ENCODE assay signal across 34 mouse cellular contexts in the genomic region with DNA sequence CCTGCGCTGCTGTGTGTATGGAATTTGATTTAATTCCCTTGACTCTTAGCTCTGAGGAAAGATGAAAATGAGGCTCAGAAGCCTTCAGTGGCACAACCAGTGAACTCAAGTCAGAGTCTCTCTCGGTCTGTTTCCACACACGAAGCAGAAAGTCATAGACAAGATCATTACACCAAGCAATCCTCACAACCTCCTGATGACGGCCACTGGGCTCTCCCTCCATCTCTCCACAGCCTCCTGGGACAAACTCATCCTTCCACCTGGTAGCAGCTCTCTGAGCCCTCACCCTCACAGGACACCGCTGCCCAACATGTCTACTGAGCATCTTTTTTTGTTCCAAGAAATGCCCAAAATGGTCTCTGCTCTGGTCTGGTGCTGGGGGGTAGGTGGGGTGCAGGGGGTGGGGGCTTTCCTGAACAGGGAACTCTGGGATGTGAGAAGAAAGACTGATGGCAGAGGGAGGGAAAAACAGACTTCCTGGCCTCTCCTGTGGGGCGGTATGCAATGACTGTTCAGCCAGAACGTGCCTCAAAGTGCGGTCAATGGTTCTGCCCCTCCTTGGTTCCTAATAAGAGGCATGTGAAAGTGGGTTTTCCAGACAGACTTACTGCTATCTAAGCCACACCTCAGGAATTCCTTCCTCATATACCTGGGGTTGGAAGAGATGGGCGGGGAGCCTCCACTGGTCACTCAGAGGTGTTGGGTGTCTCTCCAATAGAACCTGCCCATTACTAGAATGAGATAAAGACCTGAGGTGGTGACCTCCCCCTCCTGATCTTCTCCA. TPM values are rescaled to one million over a fixed set of nuclear protein-coding genes. Genes with fewer than 3 reads are reported as not detected.
DNase-seq lines count a peak whose midpoint lies in the region; ATAC-seq and TF ChIP-seq lines count a peak whose summit lies in the region.
"Had no signal": no experiment of that assay in that cellular context is flagged by ENCODE, and none has a peak within 500 bp of the region (broad histone marks: within the 10 kb centered on the region; RNA-seq: fewer than 3 reads in every experiment).

No protein-coding gene starts in this region.

- WGBS in intestine, embryonic 16.5 days, result 80% methylated on average over 9 of the region's 9 CpGs
- WGBS in intestine, embryonic 15.5 days, result 80% methylated on average over 9 of the region's 9 CpGs
- WGBS in spleen, adult 2 months, result 73% methylated on average over 9 of the region's 9 CpGs
- 87% methylated on average over 9 of the region's 9 CpGs for WGBS in stomach, postnatal 0 days

- no peak overlapping the region for H3K4me3 ChIP-seq in intestine, embryonic 16.5 days (ENCODE audit: low read length)
- no peak overlapping the region for H3K4me3 ChIP-seq in intestine, embryonic 15.5 days (replicated peaks)
- peak overlapping the region; percentile 21; the same call in 1 of the 2 replicates for H3K4me3 ChIP-seq in spleen, adult 2 months (ENCODE audit: extremely low read depth, insufficient read depth, insufficient read length)
- peak overlapping the region; percentile 93; the same call in 1 of the 2 replicates for H3K4me3 ChIP-seq in cortical plate, adult 2 months (ENCODE audit: insufficient read depth, low read length)
- H3K4me3 ChIP-seq in stomach, postnatal 0 days (ENCODE audit: low read depth, low read length), result no peak overlapping the region
- H3K4me3 ChIP-seq: erythroblast, embryonic 14.5 days; kidney, embryonic 15.5 days; liver, embryonic 13.5 days; midbrain, embryonic 13.5 days had no signal

- ATAC-seq in intestine, embryonic 16.5 days, result 0 out of 2 replicates have a peak, but pooled peaks have one; percentile 5
- no peak for ATAC-seq in intestine, embryonic 15.5 days
- no peak for ATAC-seq in stomach, postnatal 0 days (ENCODE audit: low FRiP score, low TSS enrichment)
- ATAC-seq in megakaryocyte-erythroid progenitor cell, adult 5-6 weeks (replicated peaks; ENCODE audit: low FRiP score, low TSS enrichment, poor library complexity, severe bottlenecking), result no peak
- ATAC-seq: midbrain, embryonic 13.5 days had no signal

- DNase-seq in spleen, adult 2 months (ENCODE audit: low read depth in 1 of 2, low spot score in 2 of 2), result no peak
- no peak for DNase-seq in spleen, postnatal 14 days (ENCODE audit: low spot score in 2 of 2)
- no peak for DNase-seq in stomach, postnatal 0 days (ENCODE audit: low spot score)
- DNase-seq: adrenal gland, adult 8-10 months; B cell, adult 2 months; cerebellum, adult 11-12 months; cerebellum, postnatal 10 days; gastrocnemius, postnatal 25 days; heart, adult 18-20 months; heart, postnatal 4 days; layer of hippocampus, postnatal 36 days; left cerebral cortex, postnatal 4 days; liver, embryonic 13.5 days; lung, adult 18-20 months; lung, postnatal 14 days; thymus, adult 18-20 months; thymus, postnatal 36 days had no signal

- H3K9me3 ChIP-seq in intestine, embryonic 16.5 days (ENCODE audit: control insufficient read depth, low read length), result no peaks in the 10 kb centered on the region
- no peaks in the 10 kb centered on the region for H3K9me3 ChIP-seq in intestine, embryonic 15.5 days
- H3K9me3 ChIP-seq in stomach, postnatal 0 days (ENCODE audit: control insufficient read depth, low read length), result no peaks in the 10 kb centered on the region
- H3K9me3 ChIP-seq: G1E; kidney, embryonic 15.5 days; liver, embryonic 13.5 days; midbrain, embryonic 13.5 days had no signal

- H3K4me1 ChIP-seq in intestine, embryonic 16.5 days (ENCODE audit: control insufficient read depth, insufficient read depth, low read length), result peaks cover 49% of the 10 kb centered on the region
- peaks cover 36% of the 10 kb centered on the region for H3K4me1 ChIP-seq in intestine, embryonic 15.5 days (replicated peaks)
- H3K4me1 ChIP-seq in spleen, adult 2 months (ENCODE audit: control insufficient read depth, insufficient read depth, insufficient read length), result peaks cover 35% of the 10 kb centered on the region; the same call in 1 of the 2 replicates
- H3K4me1 ChIP-seq in cortical plate, adult 2 months (ENCODE audit: control insufficient read depth, insufficient read depth, low read length), result peaks cover 4% of the 10 kb centered on the region
- peaks cover 12% of the 10 kb centered on the region for H3K4me1 ChIP-seq in stomach, postnatal 0 days (replicated peaks; ENCODE audit: control insufficient read depth, insufficient read depth)

- H3K36me3 ChIP-seq in intestine, embryonic 16.5 days (ENCODE audit: control insufficient read depth, insufficient read depth, low read length), result 0 out of 2 replicates have a peak, but pooled peaks cover 4% of the 10 kb centered on the region
- no peaks in the 10 kb centered on the region for H3K36me3 ChIP-seq in intestine, embryonic 15.5 days
- H3K36me3 ChIP-seq in spleen, adult 2 months (ENCODE audit: control insufficient read depth, insufficient read depth, low read length), result peaks cover 19% of the 10 kb centered on the region
- 0 out of 2 replicates have a peak, but pooled peaks cover 2% of the 10 kb centered on the region for H3K36me3 ChIP-seq in stomach, postnatal 0 days (ENCODE audit: control insufficient read depth, insufficient read depth, low read length)

- TF ChIP-seq EP300 in stomach, postnatal 0 days (optimal IDR thresholded peaks at IDR 0.05), result no peak

- no peaks in the 10 kb centered on the region for H3K27me3 ChIP-seq in intestine, embryonic 16.5 days (replicated peaks; ENCODE audit: control insufficient read depth, insufficient read depth, low read length)
- no peaks in the 10 kb centered on the region for H3K27me3 ChIP-seq in intestine, embryonic 15.5 days (replicated peaks)
- H3K27me3 ChIP-seq in spleen, adult 2 months (ENCODE audit: control insufficient read depth, insufficient read depth, low read length), result no peaks in the 10 kb centered on the region
- no peaks in the 10 kb centered on the region for H3K27me3 ChIP-seq in stomach, postnatal 0 days (ENCODE audit: control insufficient read depth, insufficient read depth, low read length)
- H3K27me3 ChIP-seq: kidney, embryonic 15.5 days; midbrain, embryonic 13.5 days had no signal

- H3K4me2 ChIP-seq in intestine, embryonic 16.5 days (ENCODE audit: low read depth, low read length), result no peak overlapping the region
- no peak overlapping the region for H3K4me2 ChIP-seq in intestine, embryonic 15.5 days (replicated peaks)
- H3K4me2 ChIP-seq in stomach, postnatal 0 days (replicated peaks; ENCODE audit: low read depth), result no peak overlapping the region
- H3K4me2 ChIP-seq: heart, embryonic 11.5 days; kidney, embryonic 15.5 days; midbrain, embryonic 13.5 days had no signal

- no peak for TF ChIP-seq POLR2A in spleen, adult 2 months (IDR thresholded peaks at IDR 0.05; ENCODE audit: low read depth, low read length)
- TF ChIP-seq POLR2A in cortical plate, adult 2 months (IDR thresholded peaks at IDR 0.05; ENCODE audit: extremely low read depth, insufficient read depth, low read length), result no peak

- no peak overlapping the region for H3K9ac ChIP-seq in intestine, embryonic 16.5 days (ENCODE audit: low read depth, low read length)
- H3K9ac ChIP-seq in intestine, embryonic 15.5 days, result no peak overlapping the region
- H3K9ac ChIP-seq in stomach, postnatal 0 days (ENCODE audit: low read length), result no peak overlapping the region
- H3K9ac ChIP-seq: hindbrain, embryonic 14.5 days; kidney, embryonic 15.5 days; liver, embryonic 13.5 days; midbrain, embryonic 13.5 days had no signal

- TF ChIP-seq CTCF in spleen, adult 2 months (IDR thresholded peaks at IDR 0.05; ENCODE audit: extremely low read depth, insufficient read depth, insufficient read length, insufficient replicate concordance), result no peak
- no peak for TF ChIP-seq CTCF in cortical plate, adult 2 months (IDR thresholded peaks at IDR 0.05; ENCODE audit: extremely low read depth, insufficient read depth, low read length)
- no peak for TF ChIP-seq CTCF in stomach, postnatal 0 days (IDR thresholded peaks at IDR 0.05; ENCODE audit: low read depth)

- H3K27ac ChIP-seq in intestine, embryonic 16.5 days (ENCODE audit: low read length), result no peak overlapping the region; the same call in 1 of the 2 replicates
- no peak overlapping the region for H3K27ac ChIP-seq in intestine, embryonic 15.5 days
- H3K27ac ChIP-seq in spleen, adult 2 months (ENCODE audit: insufficient read depth, low read length), result peak overlapping the region; percentile 98
- H3K27ac ChIP-seq in cortical plate, adult 2 months (ENCODE audit: insufficient read depth, low read length), result no peak overlapping the region
- peak overlapping the region; percentile 30; the same call in 1 of the 2 replicates for H3K27ac ChIP-seq in stomach, postnatal 0 days (replicated peaks)
- H3K27ac ChIP-seq: hindbrain, embryonic 14.5 days; kidney, embryonic 15.5 days; liver, embryonic 13.5 days; midbrain, embryonic 13.5 days had no signal

RNA-seq across cellular contexts. Expression of a gene that starts 2.3 kb away (rescaled TPM):
- 2.5 and 2.8 TPM in 2 replicates for polyA plus RNA-seq in intestine, embryonic 16.5 days (2015; fragmentation: Nextera tagmentation; extraction: Ambion mirVana)
- polyA plus RNA-seq in intestine, embryonic 15.5 days (2015; fragmentation: Nextera tagmentation; extraction: Ambion mirVana), result 1.7 and 2.3 TPM in 2 replicates
- 70.7 and 72.5 TPM in 2 replicates for polyA plus RNA-seq in spleen, adult 2 months (2012; rRNA removed)
- polyA plus RNA-seq in cortical plate, adult 2 months (2012; rRNA removed), result 47.4 and 48.1 TPM in 2 replicates
- polyA plus RNA-seq in stomach, postnatal 0 days (2015; fragmentation: Nextera tagmentation; extraction: Ambion mirVana), result 18.6 and 22.3 TPM in 2 replicates
- total RNA-seq in megakaryocyte-erythroid progenitor cell, adult 5-6 weeks (2014; fragmentation: Nextera tagmentation), result 3.2 TPM in 1 of 2 replicates, not detected in the other
- total RNA-seq in megakaryocyte-erythroid progenitor cell, adult 5-6 weeks (2017), result 0.61 and 1.1 TPM in 2 replicates

RNA-seq across cellular contexts. Expression of a gene that starts 11.8 kb away (rescaled TPM):
- polyA plus RNA-seq in intestine, embryonic 16.5 days (2015; fragmentation: Nextera tagmentation; extraction: Ambion mirVana), result 6.6 and 6.9 TPM in 2 replicates
- 7.6 and 8.4 TPM in 2 replicates for polyA plus RNA-seq in intestine, embryonic 15.5 days (2015; fragmentation: Nextera tagmentation; extraction: Ambion mirVana)
- polyA plus RNA-seq in spleen, adult 2 months (2012; rRNA removed), result 20.5 and 23.2 TPM in 2 replicates
- 8.4 and 9.2 TPM in 2 replicates for polyA plus RNA-seq in cortical plate, adult 2 months (2012; rRNA removed)
- polyA plus RNA-seq in stomach, postnatal 0 days (2015; fragmentation: Nextera tagmentation; extraction: Ambion mirVana), result 4.5 and 4.7 TPM in 2 replicates
- 37.1 and 43.9 TPM in 2 replicates for total RNA-seq in megakaryocyte-erythroid progenitor cell, adult 5-6 weeks (2014; fragmentation: Nextera tagmentation)
- 2.1 and 3.9 TPM in 2 replicates for total RNA-seq in megakaryocyte-erythroid progenitor cell, adult 5-6 weeks (2017)

RNA-seq across cellular contexts. Expression of a gene that starts 39.0 kb away (rescaled TPM):
- polyA plus RNA-seq in intestine, embryonic 16.5 days (2015; fragmentation: Nextera tagmentation; extraction: Ambion mirVana), result 64.3 and 66.3 TPM in 2 replicates
- 68.5 and 69.1 TPM in 2 replicates for polyA plus RNA-seq in intestine, embryonic 15.5 days (2015; fragmentation: Nextera tagmentation; extraction: Ambion mirVana)
- polyA plus RNA-seq in spleen, adult 2 months (2012; rRNA removed), result 13.3 and 19.5 TPM in 2 replicates
- 27.1 and 27.9 TPM in 2 replicates for polyA plus RNA-seq in cortical plate, adult 2 months (2012; rRNA removed)
- polyA plus RNA-seq in stomach, postnatal 0 days (2015; fragmentation: Nextera tagmentation; extraction: Ambion mirVana), result 48.6 and 51.4 TPM in 2 replicates
- 89.8 and 96.1 TPM in 2 replicates for total RNA-seq in megakaryocyte-erythroid progenitor cell, adult 5-6 weeks (2014; fragmentation: Nextera tagmentation)
- total RNA-seq in megakaryocyte-erythroid progenitor cell, adult 5-6 weeks (2017), result 36.0 and 41.0 TPM in 2 replicates

RNA-seq across cellular contexts. Expression of a gene that starts 52.3 kb away (rescaled TPM):
- polyA plus RNA-seq in intestine, embryonic 16.5 days (2015; fragmentation: Nextera tagmentation; extraction: Ambion mirVana), result 9.0 and 9.9 TPM in 2 replicates
- 4.7 and 6.8 TPM in 2 replicates for polyA plus RNA-seq in intestine, embryonic 15.5 days (2015; fragmentation: Nextera tagmentation; extraction: Ambion mirVana)
- 0.19 and 0.37 TPM in 2 replicates for polyA plus RNA-seq in spleen, adult 2 months (2012; rRNA removed)
- polyA plus RNA-seq in cortical plate, adult 2 months (2012; rRNA removed), result not detected in 2 replicates
- 0.69 and 0.99 TPM in 2 replicates for polyA plus RNA-seq in stomach, postnatal 0 days (2015; fragmentation: Nextera tagmentation; extraction: Ambion mirVana)
- total RNA-seq in megakaryocyte-erythroid progenitor cell, adult 5-6 weeks (2014; fragmentation: Nextera tagmentation), result not detected in 2 replicates
- total RNA-seq in megakaryocyte-erythroid progenitor cell, adult 5-6 weeks (2017), result not detected in 2 replicates
- total RNA-seq: common myeloid progenitor, adult 5-6 weeks; G1E; gastrocnemius, postnatal 25 days; heart, postnatal 4 days; layer of hippocampus, adult 18-20 months; layer of hippocampus, postnatal 36 days; left cerebral cortex, postnatal 4 days; monocyte, adult 5-6 weeks had no signal
- polyA plus RNA-seq: embryonic facial prominence, embryonic 14.5 days; erythroblast, embryonic 14.5 days; forebrain, embryonic 11.5 days; G1E; heart, embryonic 11.5 days; hindbrain, embryonic 14.5 days; limb, embryonic 14.5 days; midbrain, embryonic 13.5 days; neural tube, embryonic 14.5 days had no signal

Comparison
In these comparisons a context has a peak if more than half of its experiments do, and no peak if none do; other contexts are left out.
1. H3K27ac ChIP-seq: peak in spleen, adult 2 months (single experiment) and stomach, postnatal 0 days (single experiment); none in intestine, embryonic 16.5 days (single experiment), intestine, embryonic 15.5 days (single experiment) and cortical plate, adult 2 months (single experiment).
2. H3K4me3 ChIP-seq: peak in spleen, adult 2 months (single experiment) and cortical plate, adult 2 months (single experiment); none in intestine, embryonic 16.5 days (single experiment), intestine, embryonic 15.5 days (single experiment) and stomach, postnatal 0 days (single experiment).